Mouse (Mus musculus) heart, embryonic 16.5 days (tissue): ENCODE results near the gene Chid1. TPM values are rescaled to one million over a fixed set of nuclear protein-coding genes. Genes with fewer than 3 reads are reported as not detected.

ENCODE experiments used
- ATAC-seq: fragments of 200-750 bp; cut with Nextera tagmentation; replicated peaks from 2 replicates; pipeline ENCODE4 v1.8.0; 2017; ENCODE audit warnings: moderate number of reproducible peaks; ENCODE audit not compliant: insufficient read depth, low FRiP score; ENCODE audit errors: extremely low read depth
- H3K27ac ChIP-seq: fragments of 300-500 bp; sonication (generic); 2 replicates; pipeline ENCODE4 v1.5.1; 2014; ENCODE audit warnings: mild to moderate bottlenecking, low read length, control low read depth, moderate library complexity
- H3K27me3 ChIP-seq: fragments of 300-500 bp; sonication (generic); 2 replicates; pipeline ENCODE4 v1.6.1; 2014; ENCODE audit warnings: low read length, mixed read lengths; ENCODE audit not compliant: control insufficient read depth, insufficient read depth
- H3K36me3 ChIP-seq: fragments of 300-500 bp; sonication (generic); 2 replicates; pipeline ENCODE4 v1.6.1; 2014; ENCODE audit not compliant: control insufficient read depth, insufficient read depth
- H3K4me1 ChIP-seq: fragments of 300-500 bp; sonication (generic); 2 replicates; pipeline ENCODE4 v1.6.1; 2014; ENCODE audit warnings: low read length, mixed read lengths; ENCODE audit not compliant: control insufficient read depth, insufficient read depth
- H3K4me2 ChIP-seq: fragments of 300-500 bp; sonication (generic); 2 replicates; pipeline ENCODE4 v1.6.1; 2014; ENCODE audit warnings: low read depth, mild to moderate bottlenecking, control low read depth, low read length
- H3K4me3 ChIP-seq: fragments of 300-500 bp; sonication (generic); 2 replicates; pipeline ENCODE4 v1.5.1; 2014; ENCODE audit warnings: mild to moderate bottlenecking, control low read depth, low read length
- H3K9ac ChIP-seq: fragments of 300-500 bp; sonication (generic); 2 replicates; pipeline ENCODE4 v1.6.1; 2014; ENCODE audit warnings: low read length, control low read depth
- H3K9me3 ChIP-seq: fragments of 300-500 bp; sonication (generic); replicated peaks from 2 replicates; pipeline ENCODE4 v1.6.1; 2016; ENCODE audit warnings: low read length; ENCODE audit not compliant: control insufficient read depth
- WGBS: fragments of 180-500 bp; shearing (Covaris S2); extraction: QIAGEN DNeasy Blood & Tissue Kit; methylation state at CpG from one replicate; pipeline ENCODE4 v1.1.7; 2014; 5-methylcytosine and 5-hydroxymethylcytosine counted together
- polyA plus RNA-seq: library from polyadenylated mRNA; unstranded; fragments of >200 nt; fragmentation: Nextera tagmentation; extraction: Ambion mirVana; gene quantifications from 2 replicates; pipeline ENCODE4 v1.2.1, GENCODE M21; 2015

Gene Chid1
- polyA plus RNA-seq, 1 experiment from 2014 or later: 33.3 TPM

DNA sequence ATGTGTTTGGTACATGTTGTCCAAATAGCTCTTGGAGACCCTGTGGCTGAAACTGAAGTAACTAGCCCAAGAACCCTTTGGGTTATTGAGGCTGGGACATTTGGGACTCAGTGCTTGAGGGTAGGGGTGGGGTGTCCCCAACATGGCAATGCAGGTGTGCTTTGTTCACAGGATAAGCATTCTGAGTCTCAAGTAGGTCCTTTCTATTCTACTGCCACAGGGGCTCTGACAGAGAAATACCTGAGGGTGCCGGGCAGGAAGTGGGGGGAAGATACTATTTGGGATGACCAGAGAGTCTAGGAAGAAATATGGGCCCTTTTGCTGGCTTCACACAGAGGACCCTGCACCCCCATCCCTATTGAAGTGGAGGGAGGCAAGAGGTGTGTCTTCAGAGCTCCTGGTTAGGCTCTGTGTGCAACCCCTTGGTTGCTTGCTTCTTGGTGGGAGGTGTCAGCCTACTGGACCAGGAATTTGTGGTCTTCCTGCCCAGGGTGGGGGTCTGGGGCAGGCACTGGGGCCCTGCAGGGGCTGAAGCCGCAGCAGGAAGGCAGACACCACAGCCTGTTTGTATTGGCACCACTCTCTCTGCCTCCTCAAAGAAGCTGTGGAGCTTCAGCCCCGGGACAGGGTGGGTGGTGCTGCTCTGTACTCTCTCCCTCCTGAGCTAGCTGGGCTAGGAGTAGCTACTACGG lies 61.9 kb downstream of the Chid1 start:
- peaks cover 61% of the 10 kb centered on the region for H3K4me1 ChIP-seq
- no peaks in the 10 kb centered on the region for H3K9me3 ChIP-seq
- H3K4me3 ChIP-seq: peak overlapping the region; percentile 70; the same call in 1 of the 2 replicates
- H3K4me2 ChIP-seq: peak overlapping the region; percentile 89
- WGBS: 48% methylated on average over 4 of the region's 4 CpGs
- ATAC-seq: 0 out of 2 replicates have a peak, but pooled peaks have one; percentile 3
- H3K36me3 ChIP-seq: peaks cover under 1% of the 10 kb centered on the region; the same call in 1 of the 2 replicates
- H3K9ac ChIP-seq: peak overlapping the region; percentile 62
- no peaks in the 10 kb centered on the region for H3K27me3 ChIP-seq
- peak overlapping the region; percentile 96 for H3K27ac ChIP-seq

DNA sequence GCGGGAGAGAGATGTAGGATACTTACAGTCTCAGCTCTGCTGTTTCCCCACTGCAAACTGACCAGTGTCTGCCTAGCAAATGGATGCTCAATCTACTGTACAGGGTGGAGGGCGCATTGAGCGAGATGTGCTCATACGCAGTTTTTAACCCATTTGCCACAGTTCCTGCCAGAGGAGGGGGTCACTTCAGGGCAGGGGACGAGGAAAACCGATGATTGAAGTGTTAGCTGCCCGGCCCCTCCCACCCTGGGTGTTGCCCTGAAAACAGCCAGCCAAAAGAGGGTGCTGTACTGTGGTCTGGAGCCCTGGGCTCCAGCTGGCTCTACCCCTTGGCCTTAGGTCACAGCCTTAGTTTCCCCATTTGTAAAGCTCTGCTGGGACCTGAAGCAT lies 62.7 kb downstream of the Chid1 start:
- WGBS: 8% methylated on average over 7 of the region's 7 CpGs
- Histone ChIP-seq H3K36me3 (peaks cover 7% of the 10 kb centered on the region), H3K4me3 (peak overlapping the region; percentile 70), H3K9ac (peak overlapping the region; percentile 62), H3K4me2 (peak overlapping the region; percentile 89), H3K4me1 (peaks cover 55% of the 10 kb centered on the region), H3K9me3 (no peaks in the 10 kb centered on the region), H3K27ac (peak overlapping the region; percentile 96), H3K27me3 (no peaks in the 10 kb centered on the region)
- no peak for ATAC-seq

DNA sequence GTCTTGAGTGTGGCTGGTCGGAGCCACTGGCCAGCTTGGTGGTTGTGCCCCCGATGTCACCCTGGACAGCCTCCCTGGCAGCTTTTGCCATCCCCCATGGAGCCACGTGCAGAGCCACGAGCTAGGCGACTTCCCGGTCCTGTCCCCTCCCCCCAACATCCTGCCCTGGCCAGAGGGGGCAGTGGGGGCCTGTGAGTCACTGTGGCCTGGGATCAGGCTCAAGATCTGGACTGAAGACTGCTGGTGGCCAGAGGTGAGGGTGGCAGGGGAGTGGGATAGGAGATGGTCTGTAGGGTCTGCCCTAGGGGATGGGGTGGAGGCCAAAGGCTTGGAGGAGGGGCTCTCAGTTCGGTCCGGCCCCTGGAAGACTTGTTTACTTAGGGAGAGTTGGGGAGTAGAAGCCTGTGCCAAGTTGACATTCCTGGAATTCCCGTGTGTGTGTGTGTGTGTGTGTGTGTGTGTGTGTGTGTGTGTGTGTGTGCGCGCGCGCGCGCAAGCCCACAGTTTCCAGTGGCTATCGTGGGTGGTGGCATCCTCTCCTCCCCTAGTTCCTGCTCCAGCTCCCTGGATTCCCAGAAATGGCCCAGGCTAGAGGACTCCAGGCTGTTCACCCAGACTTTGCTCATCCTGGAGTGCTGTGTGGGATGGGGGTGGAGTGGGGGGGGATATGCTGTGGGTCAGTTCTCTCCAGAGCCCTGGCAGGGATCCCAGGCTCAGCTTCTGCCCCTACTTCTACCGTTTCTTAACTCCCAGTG lies 63.3 kb downstream of the Chid1 start:
- Histone ChIP-seq H3K36me3 (peaks cover 10% of the 10 kb centered on the region), H3K4me1 (peaks cover 51% of the 10 kb centered on the region), H3K9ac (peak overlapping the region; percentile 90), H3K4me2 (peak overlapping the region; percentile 89), H3K4me3 (peak overlapping the region; percentile 70), H3K27me3 (no peaks in the 10 kb centered on the region), H3K27ac (peak overlapping the region; percentile 96), H3K9me3 (no peaks in the 10 kb centered on the region)
- ATAC-seq: peak; percentile 56
- whole genome bisulfite sequencing: under 1% methylated on average over 16 of the region's 17 CpGs

DNA sequence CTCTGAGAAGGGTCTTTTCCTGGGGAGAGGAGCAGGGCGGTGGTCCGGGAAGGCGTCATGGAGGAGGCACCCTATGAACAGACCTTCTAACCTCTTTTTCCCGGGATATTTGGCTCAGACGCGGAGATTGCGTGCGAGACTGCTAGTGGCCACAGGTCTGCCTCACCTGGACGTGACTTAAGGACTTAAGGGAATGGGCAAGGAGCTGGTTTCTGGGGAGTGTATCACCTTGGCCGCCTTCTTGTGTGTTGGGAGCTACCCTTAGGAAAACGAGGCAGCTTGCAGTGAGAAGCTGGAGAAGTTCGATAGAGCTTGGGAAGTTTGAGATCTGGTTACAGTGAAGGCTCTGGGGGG lies 63.9 kb downstream of the Chid1 start:
- WGBS: under 1% methylated on average over 12 of the region's 12 CpGs
- Histone ChIP-seq H3K4me1 (peaks cover 46% of the 10 kb centered on the region), H3K4me3 (peak overlapping the region; percentile 70), H3K27ac (peak overlapping the region; percentile 96), H3K27me3 (no peaks in the 10 kb centered on the region), H3K36me3 (peaks cover 16% of the 10 kb centered on the region), H3K4me2 (peak overlapping the region; percentile 89), H3K9ac (peak overlapping the region; percentile 90), H3K9me3 (no peaks in the 10 kb centered on the region)
- no peak; the same call in 1 of the 2 replicates for ATAC-seq

DNA sequence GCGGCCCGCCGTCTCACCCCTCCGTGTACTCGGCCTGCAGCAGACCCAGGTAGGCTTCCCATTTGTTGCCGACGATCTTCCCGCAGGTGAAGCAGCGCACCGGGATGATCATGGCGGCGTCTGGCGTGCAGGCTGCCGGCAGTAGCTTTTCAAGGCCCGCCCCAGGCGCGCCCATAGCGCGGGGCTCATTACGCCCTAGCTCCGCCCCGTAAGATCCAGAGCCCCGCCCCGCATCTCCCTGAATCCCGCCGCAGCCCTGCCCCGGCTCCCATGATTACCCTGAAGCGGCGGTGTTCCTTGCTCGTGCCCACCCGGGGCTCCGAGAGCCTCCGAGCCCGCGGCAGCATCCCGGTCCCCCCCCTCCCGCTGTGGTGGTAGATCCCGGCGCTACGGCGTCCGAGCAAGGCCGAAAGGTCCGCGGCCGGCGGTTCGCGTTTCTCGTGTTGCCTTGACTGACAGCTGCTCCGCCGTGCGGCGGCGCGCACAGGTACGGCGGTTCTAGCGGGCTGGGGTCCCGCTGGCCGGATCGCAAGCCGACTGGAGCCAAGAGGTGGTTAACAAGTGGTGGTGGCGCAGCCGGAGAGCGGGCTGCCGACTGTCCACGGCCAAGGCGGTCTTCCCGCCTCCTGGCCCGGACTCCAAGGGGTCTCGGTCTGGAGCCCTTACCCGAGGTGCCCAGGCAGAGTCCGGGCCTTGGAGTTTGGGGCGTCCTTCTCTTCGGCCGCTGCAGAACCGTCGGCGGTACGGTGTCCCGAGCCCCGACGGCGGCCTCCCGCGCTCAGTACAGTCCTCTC lies 64.4 kb downstream of the Chid1 start, which contains the start of the genes Polr2l and Tspan4:
Gene Polr2l, minus strand, starts transcription at position 122 of the 794 bp plus-strand sequence.
Gene Tspan4, plus strand, starts transcription at position 230 of the 794 bp plus-strand sequence.
- Histone ChIP-seq H3K9me3 (no peaks in the 10 kb centered on the region), H3K27me3 (no peaks in the 10 kb centered on the region), H3K4me1 (peaks cover 42% of the 10 kb centered on the region), H3K27ac (peak within 1 kb of the TSS; percentile 96), H3K9ac (peak within 1 kb of the TSS; percentile 90), H3K4me3 (peak within 1 kb of the TSS; percentile 70), H3K36me3 (peaks cover 21% of the 10 kb centered on the region), H3K4me2 (peak within 1 kb of the TSS; percentile 89)
- whole genome bisulfite sequencing: under 1% methylated on average over 82 of the region's 87 CpGs
- ATAC-seq: peak; percentile 71

- Histone ChIP-seq H3K27me3 (no peaks in the 10 kb centered on the region), H3K36me3 (peaks cover 27% of the 10 kb centered on the region), H3K27ac (peak overlapping the region; percentile 96; the same call in 1 of the 2 replicates), H3K9me3 (no peaks in the 10 kb centered on the region), H3K4me2 (peak overlapping the region; percentile 89), H3K4me3 (peak overlapping the region; percentile 70), H3K9ac (peak overlapping the region; percentile 90), H3K4me1 (peaks cover 52% of the 10 kb centered on the region)
- no peak for ATAC-seq
- WGBS: 4% methylated on average over 5 of the region's 5 CpGs
Measured at GRCm38 (mm10) chr7:141474160-141474559, 65.5 kb downstream of the Chid1 start.

DNA sequence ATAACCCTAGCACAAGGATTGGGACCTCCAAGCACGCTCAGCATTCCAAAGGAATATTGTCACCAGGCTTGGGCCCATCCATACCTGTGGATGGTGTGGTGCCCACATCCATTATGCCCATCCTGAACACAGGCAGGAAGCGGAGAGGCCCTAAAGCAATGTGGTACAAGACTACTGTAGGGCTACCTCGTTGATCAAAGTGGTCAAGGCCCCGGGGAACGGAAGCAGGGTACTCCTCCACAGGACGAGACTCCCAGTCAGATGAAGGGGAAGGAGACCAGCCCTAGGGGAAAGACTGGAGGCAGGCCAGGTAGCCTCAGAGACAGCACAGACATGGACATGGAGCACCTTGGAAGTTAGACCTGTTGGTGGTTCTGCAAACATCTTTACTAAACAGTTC lies 66.9 kb downstream of the Chid1 start:
- Histone ChIP-seq H3K4me2 (no peak overlapping the region), H3K9me3 (no peaks in the 10 kb centered on the region), H3K36me3 (peaks cover 27% of the 10 kb centered on the region), H3K9ac (no peak overlapping the region), H3K27ac (no peak overlapping the region), H3K4me3 (no peak overlapping the region), H3K27me3 (no peaks in the 10 kb centered on the region), H3K4me1 (peaks cover 55% of the 10 kb centered on the region)
- 80% methylated on average over 6 of the region's 6 CpGs for WGBS
- no peak for ATAC-seq

GRCm38 (mm10) chr7:141472226-141472625 lies 67.4 kb downstream of the Chid1 start:
- no peaks in the 10 kb centered on the region for H3K27me3 ChIP-seq
- peaks cover 49% of the 10 kb centered on the region for H3K4me1 ChIP-seq
- 75% methylated on average over 6 of the region's 6 CpGs for WGBS
- ATAC-seq: no peak
- no peak overlapping the region for H3K27ac ChIP-seq
- H3K4me2 ChIP-seq: no peak overlapping the region
- H3K36me3 ChIP-seq: peaks cover 27% of the 10 kb centered on the region
- no peak overlapping the region for H3K4me3 ChIP-seq
- H3K9ac ChIP-seq: no peak overlapping the region
- no peaks in the 10 kb centered on the region for H3K9me3 ChIP-seq
